12 mouse cellular contexts compared by ENCODE assay signal in the genomic region with DNA sequence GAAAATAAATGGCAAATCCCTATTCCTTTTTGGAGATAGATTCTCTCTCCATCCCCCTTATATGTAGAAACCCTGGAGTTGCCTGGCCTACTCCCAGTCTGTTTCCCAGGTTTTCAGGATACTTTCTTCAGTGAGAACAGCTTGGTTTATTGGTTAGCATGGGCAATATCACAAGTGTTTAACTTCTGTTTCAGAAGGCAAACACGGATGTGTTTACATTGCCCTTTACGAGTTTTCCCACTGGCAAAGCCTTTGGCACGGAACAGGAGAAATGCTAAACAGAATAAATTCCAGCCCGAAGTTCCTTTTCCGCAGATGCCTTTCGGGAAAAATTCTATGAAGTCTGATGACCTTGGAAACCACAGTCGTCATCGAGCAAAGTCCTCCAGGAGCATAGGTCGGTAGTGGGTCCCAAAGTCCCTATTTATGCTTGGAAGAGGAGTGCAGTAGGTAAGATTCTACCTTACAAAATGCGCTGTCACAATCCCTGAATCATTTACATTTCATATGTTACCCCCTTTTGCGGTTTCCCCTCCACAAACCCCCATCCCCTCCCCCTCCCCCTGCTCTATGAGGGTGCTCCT. TPM values are rescaled to one million over a fixed set of nuclear protein-coding genes. Genes with fewer than 3 reads are reported as not detected.
DNase-seq lines count a peak whose midpoint lies in the region; ATAC-seq and TF ChIP-seq lines count a peak whose summit lies in the region.
"Had no signal": no experiment of that assay in that cellular context is flagged by ENCODE, and none has a peak within 500 bp of the region (broad histone marks: within the 10 kb centered on the region; RNA-seq: fewer than 3 reads in every experiment).

No protein-coding gene starts in this region.

- H3K4me3 ChIP-seq in kidney, embryonic 14.5 days (ENCODE audit: low read length), result no peak overlapping the region
- no peak overlapping the region for H3K4me3 ChIP-seq in midbrain, embryonic 11.5 days (ENCODE audit: low read depth, low read length)
- no peak overlapping the region for H3K4me3 ChIP-seq in midbrain, postnatal 0 days (ENCODE audit: low read depth, low read length)
- no peak overlapping the region for H3K4me3 ChIP-seq in liver, postnatal 0 days (ENCODE audit: low read depth, low read length)
- H3K4me3 ChIP-seq: forebrain, embryonic 10.5 days had no signal

- H3K27me3 ChIP-seq in kidney, embryonic 14.5 days (ENCODE audit: control insufficient read depth, insufficient read depth, low read length), result no peaks in the 10 kb centered on the region
- no peaks in the 10 kb centered on the region for H3K27me3 ChIP-seq in midbrain, embryonic 11.5 days (ENCODE audit: control insufficient read depth, insufficient read depth, low read length)
- H3K27me3 ChIP-seq in midbrain, postnatal 0 days (ENCODE audit: insufficient read depth, low read length), result no peaks in the 10 kb centered on the region
- H3K27me3 ChIP-seq in liver, postnatal 0 days (ENCODE audit: insufficient read depth, low read length), result no peaks in the 10 kb centered on the region

- TF ChIP-seq EP300 in liver, postnatal 0 days (IDR thresholded peaks at IDR 0.05; ENCODE audit: low read depth), result peak; percentile 60; the same call in 1 of the 2 replicates

- H3K9me3 ChIP-seq in kidney, embryonic 14.5 days (ENCODE audit: control insufficient read depth, low read length), result no peaks in the 10 kb centered on the region
- no peaks in the 10 kb centered on the region for H3K9me3 ChIP-seq in midbrain, embryonic 11.5 days (ENCODE audit: control insufficient read depth, low read length)
- no peaks in the 10 kb centered on the region for H3K9me3 ChIP-seq in midbrain, postnatal 0 days (ENCODE audit: low read length)
- H3K9me3 ChIP-seq in liver, postnatal 0 days (ENCODE audit: low read length), result no peaks in the 10 kb centered on the region
- H3K9me3 ChIP-seq: forebrain, embryonic 10.5 days; G1E had no signal

- no peak for TF ChIP-seq CTCF in midbrain, postnatal 0 days (IDR thresholded peaks at IDR 0.05)
- TF ChIP-seq CTCF in liver, postnatal 0 days (IDR thresholded peaks at IDR 0.05; ENCODE audit: low read depth), result no peak

- 0 out of 2 replicates have a peak, but pooled peaks cover 3% of the 10 kb centered on the region for H3K4me1 ChIP-seq in kidney, embryonic 14.5 days (ENCODE audit: control insufficient read depth, insufficient read depth, low read length)
- H3K4me1 ChIP-seq in midbrain, embryonic 11.5 days (ENCODE audit: control insufficient read depth, insufficient read depth, low read length), result no peaks in the 10 kb centered on the region
- H3K4me1 ChIP-seq in midbrain, postnatal 0 days (ENCODE audit: insufficient read depth, low read length), result no peaks in the 10 kb centered on the region
- no peaks in the 10 kb centered on the region for H3K4me1 ChIP-seq in liver, postnatal 0 days (ENCODE audit: insufficient read depth)

- H3K36me3 ChIP-seq in kidney, embryonic 14.5 days (ENCODE audit: control insufficient read depth, insufficient read depth, low read length), result no peaks in the 10 kb centered on the region
- H3K36me3 ChIP-seq in midbrain, embryonic 11.5 days (ENCODE audit: control insufficient read depth, insufficient read depth, low read length), result no peaks in the 10 kb centered on the region
- no peaks in the 10 kb centered on the region for H3K36me3 ChIP-seq in midbrain, postnatal 0 days (ENCODE audit: insufficient read depth, low read length)
- H3K36me3 ChIP-seq in liver, postnatal 0 days (replicated peaks; ENCODE audit: insufficient read depth, low read length), result no peaks in the 10 kb centered on the region
- H3K36me3 ChIP-seq: forebrain, embryonic 10.5 days; G1E had no signal

- DNase-seq in kidney, adult 9 months, result peak; percentile 62
- DNase-seq in midbrain, embryonic 11.5 days (ENCODE audit: low spot score, missing footprints), result peak; percentile 45
- no peak for DNase-seq in midbrain, postnatal 0 days (ENCODE audit: low spot score)
- DNase-seq in liver, postnatal 0 days, result peak; percentile 36
- peak; percentile 5 for DNase-seq in yolk sac, embryonic 10.5 days (ENCODE audit: low spot score)
- DNase-seq: adrenal gland, adult 2 months; cerebellum, adult 18-20 months; left cerebral cortex, postnatal 4 days had no signal

- H3K4me2 ChIP-seq in kidney, embryonic 14.5 days (replicated peaks; ENCODE audit: low read depth, low read length), result no peak overlapping the region
- H3K4me2 ChIP-seq in midbrain, embryonic 11.5 days, result no peak overlapping the region
- no peak overlapping the region for H3K4me2 ChIP-seq in midbrain, postnatal 0 days (ENCODE audit: low read depth, low read length, poor library complexity, severe bottlenecking)
- peak overlapping the region; percentile 47 for H3K4me2 ChIP-seq in liver, postnatal 0 days (ENCODE audit: low read depth, low read length)

- ATAC-seq in kidney, embryonic 14.5 days (ENCODE audit: low FRiP score, low TSS enrichment), result no peak
- no peak for ATAC-seq in midbrain, embryonic 11.5 days (ENCODE audit: low FRiP score)
- no peak for ATAC-seq in midbrain, postnatal 0 days (ENCODE audit: low FRiP score)
- ATAC-seq in liver, postnatal 0 days, result peak; percentile 92
- ATAC-seq in megakaryocyte progenitor cell, adult 5-6 weeks (replicated peaks; ENCODE audit: poor library complexity), result no peak

- 72% methylated on average over 11 of the region's 11 CpGs for WGBS in kidney, embryonic 14.5 days
- WGBS in midbrain, embryonic 11.5 days, result 83% methylated on average over 11 of the region's 11 CpGs
- 84% methylated on average over 11 of the region's 11 CpGs for WGBS in midbrain, postnatal 0 days
- WGBS in liver, postnatal 0 days (ENCODE audit: insufficient replicate concordance), result 46% methylated on average over 11 of the region's 11 CpGs

- no peak overlapping the region for H3K9ac ChIP-seq in kidney, embryonic 14.5 days (ENCODE audit: low read depth, low read length)
- H3K9ac ChIP-seq in midbrain, embryonic 11.5 days (ENCODE audit: low read length), result no peak overlapping the region
- no peak overlapping the region for H3K9ac ChIP-seq in midbrain, postnatal 0 days (replicated peaks; ENCODE audit: low read length, poor library complexity, severe bottlenecking)
- no peak overlapping the region for H3K9ac ChIP-seq in liver, postnatal 0 days (replicated peaks)

- no peak overlapping the region for H3K27ac ChIP-seq in kidney, embryonic 14.5 days (ENCODE audit: low read depth, low read length)
- H3K27ac ChIP-seq in midbrain, embryonic 11.5 days (ENCODE audit: low read depth, low read length), result no peak overlapping the region
- no peak overlapping the region for H3K27ac ChIP-seq in midbrain, postnatal 0 days (ENCODE audit: low read depth, low read length)
- H3K27ac ChIP-seq in liver, postnatal 0 days (ENCODE audit: low read depth), result peak overlapping the region; percentile 25
- H3K27ac ChIP-seq: forebrain, embryonic 10.5 days had no signal

RNA-seq across cellular contexts. Expression of gene Pde4d, which starts 1.3 kb away (rescaled TPM):
- 9.1 and 14.8 TPM in 2 replicates for polyA plus RNA-seq in kidney, embryonic 14.5 days (2014; fragmentation: Nextera tagmentation; extraction: Ambion mirVana)
- 8.7 and 10.1 TPM in 2 replicates for polyA plus RNA-seq in midbrain, embryonic 11.5 days (2014; fragmentation: Nextera tagmentation; extraction: Ambion mirVana)
- total RNA-seq in midbrain, postnatal 0 days (2014; rRNA removed), result 103 and 105 TPM in 2 replicates
- polyA plus RNA-seq in midbrain, postnatal 0 days (2015; fragmentation: Nextera tagmentation; extraction: Ambion mirVana), result 16.0 and 19.0 TPM in 2 replicates
- polyA plus RNA-seq in liver, postnatal 0 days (2015; fragmentation: Nextera tagmentation; extraction: Ambion mirVana), result 5.4 and 6.1 TPM in 2 replicates
- 32.5 and 38.7 TPM in 2 replicates for total RNA-seq in megakaryocyte progenitor cell, adult 5-6 weeks (2015)
- 29.1 and 46.2 TPM in 2 replicates for total RNA-seq in megakaryocyte progenitor cell, adult 5-6 weeks (2017)
